Mouse (Mus musculus): ENCODE data around the gene Vwa3b. TPM values are rescaled to one million over a fixed set of nuclear protein-coding genes. Genes with fewer than 3 reads are reported as not detected.

The Vwa3b gene
- polyA plus RNA-seq, 1 experiment from 2014 or later = 0.34 TPM

- DNase-seq (no peak), ATAC-seq (ENCODE audit: low FRiP score, low TSS enrichment) (no peak)
- no peak overlapping the region for H3K9ac ChIP-seq (replicated peaks; ENCODE audit: low read length)
- no peaks in the 10 kb centered on the region for H3K9me3 ChIP-seq (ENCODE audit: control insufficient read depth, low read length)
- peaks cover 9% of the 10 kb centered on the region; the same call in 1 of the 2 replicates for H3K4me1 ChIP-seq (ENCODE audit: control insufficient read depth, insufficient read depth, low read length)
- no peak overlapping the region for H3K27ac ChIP-seq (replicated peaks; ENCODE audit: low read depth, low read length)
- no peak overlapping the region for H3K4me3 ChIP-seq (replicated peaks; ENCODE audit: low read depth, low read length)
- 36% methylated on average over 2 of the region's 2 CpGs for WGBS
- H3K36me3 ChIP-seq (ENCODE audit: control insufficient read depth, insufficient read depth, low read length) = no peaks in the 10 kb centered on the region
- H3K4me2 ChIP-seq (ENCODE audit: low read length) = no peak overlapping the region
- no peaks in the 10 kb centered on the region for H3K27me3 ChIP-seq (ENCODE audit: control insufficient read depth, insufficient read depth, low read length)
Observed at GRCm38 (mm10) chr1:37101717-37102116, 75.3 kb downstream of the Vwa3b start.

- no peak for ATAC-seq (ENCODE audit: low FRiP score, low TSS enrichment)
- 33% methylated on average over 3 of the region's 3 CpGs for WGBS
- peak; percentile 39 for DNase-seq
- no peak overlapping the region for H3K4me2 ChIP-seq (ENCODE audit: low read length)
- no peaks in the 10 kb centered on the region for H3K9me3 ChIP-seq (ENCODE audit: control insufficient read depth, low read length)
- 0 out of 2 replicates have a peak, but pooled peaks cover 8% of the 10 kb centered on the region for H3K4me1 ChIP-seq (ENCODE audit: control insufficient read depth, insufficient read depth, low read length)
- no peak overlapping the region for H3K9ac ChIP-seq (replicated peaks; ENCODE audit: low read length)
- H3K27me3 ChIP-seq (ENCODE audit: control insufficient read depth, insufficient read depth, low read length) = no peaks in the 10 kb centered on the region
- no peaks in the 10 kb centered on the region for H3K36me3 ChIP-seq (ENCODE audit: control insufficient read depth, insufficient read depth, low read length)
- no peak overlapping the region for H3K27ac ChIP-seq (replicated peaks; ENCODE audit: low read depth, low read length)
- no peak overlapping the region for H3K4me3 ChIP-seq (replicated peaks; ENCODE audit: low read depth, low read length)
Observed at GRCm38 (mm10) chr1:37105194-37105593, 78.8 kb downstream of the Vwa3b start.

- 61% methylated on average over 6 of the region's 6 CpGs for WGBS
- ATAC-seq (ENCODE audit: low FRiP score, low TSS enrichment) = no peak
Observed at GRCm38 (mm10) chr1:37113781-37114180, 87.4 kb downstream of the Vwa3b start.

GRCm38 (mm10) chr1:37115847-37116246, 89.5 kb downstream of the Vwa3b start:
- Histone ChIP-seq H3K4me2 (ENCODE audit: low read length) (no peak overlapping the region), H3K9ac (replicated peaks; ENCODE audit: low read length) (no peak overlapping the region), H3K27ac (replicated peaks; ENCODE audit: low read depth, low read length) (no peak overlapping the region), H3K36me3 (ENCODE audit: control insufficient read depth, insufficient read depth, low read length) (no peaks in the 10 kb centered on the region), H3K9me3 (ENCODE audit: control insufficient read depth, low read length) (no peaks in the 10 kb centered on the region), H3K4me1 (ENCODE audit: control insufficient read depth, insufficient read depth, low read length) (no peaks in the 10 kb centered on the region), H3K27me3 (ENCODE audit: control insufficient read depth, insufficient read depth, low read length) (no peaks in the 10 kb centered on the region), H3K4me3 (replicated peaks; ENCODE audit: low read depth, low read length) (no peak overlapping the region)
- no peak for ATAC-seq (ENCODE audit: low FRiP score, low TSS enrichment)
- DNase-seq = no peak
- 94% methylated on average over 5 of the region's 5 CpGs for WGBS

More at GRCm38 (mm10) chr1:37113781-37114180, 87.4 kb downstream of the Vwa3b start:
- no peak for DNase-seq
- Histone ChIP-seq H3K36me3 (ENCODE audit: control insufficient read depth, insufficient read depth, low read length) (no peaks in the 10 kb centered on the region), H3K4me2 (ENCODE audit: low read length) (no peak overlapping the region), H3K4me3 (replicated peaks; ENCODE audit: low read depth, low read length) (no peak overlapping the region), H3K27ac (replicated peaks; ENCODE audit: low read depth, low read length) (no peak overlapping the region), H3K9ac (replicated peaks; ENCODE audit: low read length) (no peak overlapping the region), H3K27me3 (ENCODE audit: control insufficient read depth, insufficient read depth, low read length) (no peaks in the 10 kb centered on the region), H3K9me3 (ENCODE audit: control insufficient read depth, low read length) (no peaks in the 10 kb centered on the region), H3K4me1 (ENCODE audit: control insufficient read depth, insufficient read depth, low read length) (0 out of 2 replicates have a peak, but pooled peaks cover 8% of the 10 kb centered on the region)

DNA sequence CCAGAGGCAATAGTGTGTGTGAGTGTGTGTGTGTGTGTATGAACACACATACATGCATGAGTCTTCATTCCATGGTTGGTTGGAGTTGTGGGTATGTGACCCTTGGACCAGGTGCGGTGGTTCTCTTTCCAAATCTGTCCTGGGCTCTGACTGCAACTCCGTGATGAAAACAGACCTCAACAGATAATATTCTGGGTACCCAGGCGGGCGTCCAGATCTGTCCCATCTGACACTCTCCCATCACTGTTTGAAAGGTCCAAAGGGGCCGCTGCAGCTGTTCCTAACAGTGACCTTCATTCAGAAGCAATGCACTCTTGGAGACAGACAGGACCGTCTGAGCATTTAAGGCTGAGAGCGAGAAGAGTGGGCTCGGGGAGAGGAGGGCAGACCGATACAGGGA, 90.2 kb downstream of the Vwa3b start:
- H3K27me3 ChIP-seq (ENCODE audit: control insufficient read depth, insufficient read depth, low read length) = no peaks in the 10 kb centered on the region
- WGBS = 83% methylated on average over 9 of the region's 9 CpGs
- no peak for ATAC-seq (ENCODE audit: low FRiP score, low TSS enrichment)

DNA sequence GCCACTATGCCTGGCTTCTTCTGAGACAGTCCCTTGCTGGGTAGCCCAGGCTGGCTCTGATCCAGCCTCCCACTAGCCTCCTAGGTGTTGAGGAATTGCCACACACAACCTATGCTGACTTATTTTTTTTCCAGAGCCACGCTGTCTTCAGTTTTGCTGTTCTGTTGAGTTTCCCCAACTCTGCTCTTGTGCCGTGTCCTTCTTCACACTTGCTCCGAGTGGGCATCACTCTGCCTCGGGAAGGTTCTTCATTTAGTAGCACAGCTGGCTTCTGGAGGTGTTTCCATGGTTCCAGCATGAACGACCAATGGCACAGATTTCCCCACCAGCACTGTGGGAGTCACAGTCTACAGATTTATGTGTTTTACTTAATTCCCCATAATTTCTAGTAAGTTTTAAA, 91.6 kb downstream of the Vwa3b start:
- WGBS = 93% methylated on average over 5 of the region's 5 CpGs
- Histone ChIP-seq H3K4me1 (ENCODE audit: control insufficient read depth, insufficient read depth, low read length) (0 out of 2 replicates have a peak, but pooled peaks cover 7% of the 10 kb centered on the region), H3K27ac (replicated peaks; ENCODE audit: low read depth, low read length) (no peak overlapping the region), H3K9me3 (ENCODE audit: control insufficient read depth, low read length) (no peaks in the 10 kb centered on the region), H3K4me2 (ENCODE audit: low read length) (no peak overlapping the region), H3K4me3 (replicated peaks; ENCODE audit: low read depth, low read length) (no peak overlapping the region), H3K27me3 (ENCODE audit: control insufficient read depth, insufficient read depth, low read length) (no peaks in the 10 kb centered on the region), H3K36me3 (ENCODE audit: control insufficient read depth, insufficient read depth, low read length) (no peaks in the 10 kb centered on the region), H3K9ac (replicated peaks; ENCODE audit: low read length) (no peak overlapping the region)
- ATAC-seq (ENCODE audit: low FRiP score, low TSS enrichment) = no peak
- DNase-seq = no peak

More for the DNA sequence above, 90.2 kb downstream of the Vwa3b start:
- Histone ChIP-seq H3K27ac (replicated peaks; ENCODE audit: low read depth, low read length) (no peak overlapping the region), H3K4me3 (replicated peaks; ENCODE audit: low read depth, low read length) (no peak overlapping the region), H3K9me3 (ENCODE audit: control insufficient read depth, low read length) (no peaks in the 10 kb centered on the region), H3K9ac (replicated peaks; ENCODE audit: low read length) (no peak overlapping the region), H3K36me3 (ENCODE audit: control insufficient read depth, insufficient read depth, low read length) (no peaks in the 10 kb centered on the region), H3K4me2 (ENCODE audit: low read length) (no peak overlapping the region), H3K4me1 (ENCODE audit: control insufficient read depth, insufficient read depth, low read length) (no peaks in the 10 kb centered on the region)
- DNase-seq = no peak

GRCm38 (mm10) chr1:37122306-37122705, 95.9 kb downstream of the Vwa3b start:
- H3K27me3 ChIP-seq (ENCODE audit: control insufficient read depth, insufficient read depth, low read length) = no peaks in the 10 kb centered on the region
- 21% methylated on average over 4 of the region's 4 CpGs for WGBS
- no peak overlapping the region for H3K4me3 ChIP-seq (replicated peaks; ENCODE audit: low read depth, low read length)
- H3K9me3 ChIP-seq (ENCODE audit: control insufficient read depth, low read length) = no peaks in the 10 kb centered on the region
- ATAC-seq (ENCODE audit: low FRiP score, low TSS enrichment) (peak; percentile 85), DNase-seq (peak; percentile 77)
- H3K4me1 ChIP-seq (ENCODE audit: control insufficient read depth, insufficient read depth, low read length) = peaks cover 16% of the 10 kb centered on the region; the same call in 1 of the 2 replicates
- H3K4me2 ChIP-seq (ENCODE audit: low read length) = no peak overlapping the region
- H3K9ac ChIP-seq (replicated peaks; ENCODE audit: low read length) = no peak overlapping the region
- peak overlapping the region; percentile 84 for H3K27ac ChIP-seq (replicated peaks; ENCODE audit: low read depth, low read length)
- H3K36me3 ChIP-seq (ENCODE audit: control insufficient read depth, insufficient read depth, low read length) = no peaks in the 10 kb centered on the region

DNA sequence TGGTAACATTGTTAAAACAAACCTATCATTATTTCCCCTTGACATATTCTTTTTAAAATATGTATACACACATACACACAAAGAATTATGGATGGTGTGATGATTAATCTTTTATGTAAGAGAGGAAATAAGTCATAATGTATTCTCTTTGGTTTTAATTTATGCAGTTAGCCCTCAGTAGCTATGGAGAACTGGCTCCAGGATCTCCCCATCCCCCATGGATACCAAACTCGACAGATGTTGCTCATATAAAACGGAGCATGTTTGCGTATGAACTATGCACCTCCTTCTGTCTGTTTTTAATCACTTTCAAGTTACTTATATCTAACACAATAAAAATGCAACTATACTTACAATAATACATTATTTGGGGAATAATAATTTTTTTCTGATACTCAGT, 96.4 kb downstream of the Vwa3b start:
- H3K4me3 ChIP-seq (replicated peaks; ENCODE audit: low read depth, low read length) = no peak overlapping the region
- peaks cover 16% of the 10 kb centered on the region; the same call in 1 of the 2 replicates for H3K4me1 ChIP-seq (ENCODE audit: control insufficient read depth, insufficient read depth, low read length)
- H3K9ac ChIP-seq (replicated peaks; ENCODE audit: low read length) = no peak overlapping the region
- peak overlapping the region; percentile 84; the same call in 1 of the 2 replicates for H3K27ac ChIP-seq (replicated peaks; ENCODE audit: low read depth, low read length)
- WGBS = 17% methylated on average over 3 of the region's 3 CpGs
- DNase-seq = peak; percentile 69
- no peaks in the 10 kb centered on the region for H3K27me3 ChIP-seq (ENCODE audit: control insufficient read depth, insufficient read depth, low read length)
- H3K4me2 ChIP-seq (ENCODE audit: low read length) = no peak overlapping the region
- H3K9me3 ChIP-seq (ENCODE audit: control insufficient read depth, low read length) = no peaks in the 10 kb centered on the region
- peak; percentile 76 for ATAC-seq (ENCODE audit: low FRiP score, low TSS enrichment)
- no peaks in the 10 kb centered on the region for H3K36me3 ChIP-seq (ENCODE audit: control insufficient read depth, insufficient read depth, low read length)

- Histone ChIP-seq H3K4me2 (ENCODE audit: low read length) (no peak overlapping the region), H3K9ac (replicated peaks; ENCODE audit: low read length) (no peak overlapping the region), H3K36me3 (ENCODE audit: control insufficient read depth, insufficient read depth, low read length) (no peaks in the 10 kb centered on the region), H3K4me1 (ENCODE audit: control insufficient read depth, insufficient read depth, low read length) (peaks cover 16% of the 10 kb centered on the region; the same call in 1 of the 2 replicates), H3K9me3 (ENCODE audit: control insufficient read depth, low read length) (no peaks in the 10 kb centered on the region), H3K27ac (replicated peaks; ENCODE audit: low read depth, low read length) (no peak overlapping the region), H3K27me3 (ENCODE audit: control insufficient read depth, insufficient read depth, low read length) (no peaks in the 10 kb centered on the region), H3K4me3 (replicated peaks; ENCODE audit: low read depth, low read length) (no peak overlapping the region)
- ATAC-seq (ENCODE audit: low FRiP score, low TSS enrichment) (no peak), DNase-seq (no peak)
- WGBS = 75% methylated on average over 12 of the region's 12 CpGs
Observed at GRCm38 (mm10) chr1:37124696-37125349, 98.4 kb downstream of the Vwa3b start.
